Mouse (Mus musculus) embryo, embryonic 11 days (tissue): Measurements from ENCODE around the gene Gm13275.
"Not testable (repeated sequence)": the region's sequence is repeated elsewhere in the genome, so short reads cannot be mapped to it uniquely, and the experiment has no call there.

Source experiments
- DNase-seq: peaks from one replicate; pipeline ENCODE4 v3.0.0-alpha.2; 2015

Gene Gm13275

DNA sequence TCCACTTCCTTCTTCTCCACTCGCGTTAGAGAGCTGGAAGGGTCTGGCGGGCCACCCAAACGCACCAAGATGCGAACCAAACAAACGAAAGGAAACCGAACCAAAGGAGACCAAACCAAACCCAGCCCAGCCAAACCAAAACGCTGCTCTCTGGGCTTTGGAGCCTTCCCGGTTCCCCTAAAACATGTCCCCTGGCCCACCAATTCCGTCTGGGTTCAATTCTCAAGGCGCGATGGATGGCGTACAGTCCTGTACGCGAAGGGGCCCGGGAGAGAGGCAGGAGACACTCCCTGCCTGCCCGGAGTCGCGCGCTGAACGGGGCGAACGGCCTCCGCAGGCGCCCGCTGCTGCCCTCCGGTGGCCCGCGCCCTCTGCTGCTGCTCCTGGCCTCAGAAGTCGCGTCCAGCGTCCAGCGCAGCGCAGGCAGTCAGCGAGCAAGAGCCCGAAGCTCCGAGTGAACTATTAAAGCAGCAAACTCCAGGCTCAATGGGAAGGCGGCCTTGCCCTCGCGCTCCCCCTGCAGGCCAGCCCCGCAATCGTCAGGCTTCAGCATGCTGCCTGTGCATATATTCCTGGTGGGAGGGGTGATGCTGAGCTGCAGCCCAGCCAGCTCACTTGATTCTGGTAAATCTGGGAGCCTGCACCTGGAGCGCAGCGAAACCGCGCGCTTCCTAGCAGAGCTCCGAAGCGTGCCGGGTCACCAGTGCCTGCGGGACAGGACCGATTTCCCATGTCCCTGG is at the start of gene Gm13275:
Gene Gm13275 (plus strand): TSS at position 552 of the 740 bp plus-strand sequence.
- DNase-seq = not testable (repeated sequence)

- DNase-seq = peak; percentile 18
Observed at GRCm38 (mm10) chr4:88749926-88750325, 44.4 kb upstream of the Gm13275 start.

DNA sequence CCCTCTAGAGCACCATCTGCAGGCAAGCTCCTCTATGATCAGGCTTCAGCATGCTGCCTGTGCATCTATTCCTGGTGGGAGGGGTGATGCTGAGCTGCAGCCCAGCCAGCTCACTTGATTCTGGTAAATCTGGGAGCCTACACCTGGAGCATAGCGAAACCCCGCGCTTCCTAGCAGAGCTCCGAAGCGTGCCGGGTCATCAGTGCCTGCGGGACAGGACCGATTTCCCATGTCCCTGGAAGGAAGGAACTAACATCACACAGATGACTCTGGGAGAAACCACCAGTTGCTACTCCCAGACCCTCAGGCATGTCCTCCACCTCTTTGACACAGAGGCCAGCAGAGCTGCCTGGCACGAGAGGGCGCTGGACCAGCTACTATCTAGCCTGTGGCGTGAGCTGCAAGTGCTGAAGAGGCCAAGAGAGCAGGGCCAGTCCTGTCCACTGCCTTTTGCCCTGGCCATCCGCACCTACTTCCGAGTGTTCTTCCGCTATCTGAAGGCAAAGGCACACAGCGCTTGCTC is 39.4 kb upstream of the Gm13275 start, which contains the start of gene Gm13271:
Gene Gm13271 (plus strand): TSS at position 51 of the 523 bp plus-strand sequence.
- DNase-seq = not testable (repeated sequence)

GRCm38 (mm10) chr4:88756581-88757513 is 37.4 kb upstream of the Gm13275 start:
- DNase-seq = not testable (repeated sequence)

GRCm38 (mm10) chr4:88757628-88758031 is 36.7 kb upstream of the Gm13275 start:
- DNase-seq = peak; percentile 92

- DNase-seq = not testable (repeated sequence)
Observed at GRCm38 (mm10) chr4:88758751-88759150, 35.5 kb upstream of the Gm13275 start.

DNA sequence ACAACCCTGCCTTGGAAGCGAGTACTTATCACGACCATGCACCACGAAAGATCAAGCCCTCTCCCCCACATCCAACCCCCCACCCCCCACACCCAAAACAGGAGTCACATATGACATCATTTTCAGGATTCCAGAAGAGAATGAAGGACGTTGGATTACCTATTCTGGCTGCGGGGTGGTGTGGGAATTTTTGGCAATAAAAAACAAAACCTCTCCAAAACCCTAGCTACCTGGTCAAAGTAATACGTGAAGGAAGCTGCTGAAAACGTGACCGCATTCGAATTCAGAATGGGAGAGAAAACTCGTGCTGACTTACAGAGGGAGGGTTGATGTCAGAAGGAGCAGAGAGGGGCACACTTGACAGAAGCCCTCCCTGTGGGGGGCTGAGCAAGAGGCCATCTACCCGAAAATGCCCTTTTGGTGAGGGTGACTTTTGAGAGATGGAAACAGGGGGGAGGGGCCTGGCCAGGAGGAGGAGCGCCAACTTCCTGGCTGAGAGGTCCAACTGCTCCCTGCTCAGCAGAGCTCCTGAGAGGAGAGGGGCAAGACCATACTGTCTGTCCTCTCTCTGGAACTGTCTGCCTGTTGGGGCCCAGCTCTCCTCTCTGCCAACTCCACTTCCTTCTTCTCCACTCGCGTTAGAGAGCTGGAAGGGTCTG is 34.5 kb upstream of the Gm13275 start, which contains the start of gene Gm13283:
Gene Gm13283 (plus strand): TSS at position 510 of the 659 bp plus-strand sequence.
- DNase-seq = not testable (repeated sequence)

DNA sequence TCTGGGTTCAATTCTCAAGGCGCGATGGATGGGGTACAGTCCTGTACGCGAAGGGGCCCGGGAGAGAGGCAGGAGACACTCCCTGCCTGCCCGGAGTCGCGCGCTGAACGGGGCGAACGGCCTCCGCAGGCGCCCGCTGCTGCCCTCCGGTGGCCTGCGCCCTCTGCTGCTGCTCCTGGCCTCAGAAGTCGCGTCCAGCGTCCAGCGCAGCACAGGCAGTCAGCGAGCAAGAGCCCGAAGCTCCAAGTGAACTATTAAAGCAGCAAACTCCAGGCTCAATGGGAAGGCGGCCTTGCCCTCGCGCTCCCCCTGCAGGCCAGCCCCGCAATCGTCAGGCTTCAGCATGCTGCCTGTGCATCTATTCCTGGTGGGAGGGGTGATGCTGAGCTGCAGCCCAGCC is 33.9 kb upstream of the Gm13275 start:
- peak; percentile 87 for DNase-seq

DNA sequence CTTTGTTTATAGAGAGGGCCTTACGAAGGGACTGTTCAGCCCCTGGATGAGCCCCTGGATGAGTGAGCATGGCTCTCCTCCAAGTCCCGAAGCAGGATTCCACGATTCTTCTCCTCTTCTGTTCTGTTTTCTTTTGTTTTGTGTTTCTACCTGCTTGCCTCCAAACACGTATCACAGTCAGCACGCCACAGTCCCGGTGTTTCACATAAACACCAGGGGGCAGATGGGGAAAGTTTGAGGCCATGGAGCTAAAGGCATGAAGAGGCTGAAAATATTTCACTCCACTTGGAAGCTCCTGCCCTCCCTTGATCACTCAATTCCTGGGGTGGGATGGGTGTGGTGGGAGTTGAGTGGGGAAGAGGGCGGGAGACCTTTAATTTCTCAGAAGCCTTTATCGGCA is 32.5 kb upstream of the Gm13275 start:
- DNase-seq = not testable (repeated sequence)

GRCm38 (mm10) chr4:88762341-88762740 is 31.9 kb upstream of the Gm13275 start:
- not testable (repeated sequence) for DNase-seq

- peak; percentile 81 for DNase-seq
Observed at GRCm38 (mm10) chr4:88763384-88764018, 30.8 kb upstream of the Gm13275 start.

GRCm38 (mm10) chr4:88773534-88773933 is 20.8 kb upstream of the Gm13275 start, which contains the start of gene Gm13290:
Gene Gm13290, plus strand, starts transcription at chr4:88773834.
- DNase-seq = not testable (repeated sequence)

GRCm38 (mm10) chr4:88776622-88777021 is 17.7 kb upstream of the Gm13275 start, which contains the start of gene Gm13289:
Gene Gm13289, plus strand, starts transcription at chr4:88776922.
- not testable (repeated sequence) for DNase-seq

DNA sequence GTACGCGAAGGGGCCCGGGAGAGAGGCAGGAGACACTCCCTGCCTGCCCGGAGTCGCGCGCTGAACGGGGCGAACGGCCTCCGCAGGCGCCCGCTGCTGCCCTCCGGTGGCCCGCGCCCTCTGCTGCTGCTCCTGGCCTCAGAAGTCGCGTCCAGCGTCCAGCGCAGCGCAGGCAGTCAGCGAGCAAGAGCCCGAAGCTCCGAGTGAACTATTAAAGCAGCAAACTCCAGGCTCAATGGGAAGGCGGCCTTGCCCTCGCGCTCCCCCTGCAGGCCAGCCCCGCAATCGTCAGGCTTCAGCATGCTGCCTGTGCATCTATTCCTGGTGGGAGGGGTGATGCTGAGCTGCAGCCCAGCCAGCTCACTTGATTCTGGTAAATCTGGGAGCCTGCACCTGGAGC is 14.7 kb upstream of the Gm13275 start, which contains the start of gene Gm13272:
Gene Gm13272 (plus strand): TSS at position 301 of the 400 bp plus-strand sequence.
- not testable (repeated sequence) for DNase-seq

GRCm38 (mm10) chr4:88780320-88780719 is 14.0 kb upstream of the Gm13275 start:
- DNase-seq = not testable (repeated sequence)

DNA sequence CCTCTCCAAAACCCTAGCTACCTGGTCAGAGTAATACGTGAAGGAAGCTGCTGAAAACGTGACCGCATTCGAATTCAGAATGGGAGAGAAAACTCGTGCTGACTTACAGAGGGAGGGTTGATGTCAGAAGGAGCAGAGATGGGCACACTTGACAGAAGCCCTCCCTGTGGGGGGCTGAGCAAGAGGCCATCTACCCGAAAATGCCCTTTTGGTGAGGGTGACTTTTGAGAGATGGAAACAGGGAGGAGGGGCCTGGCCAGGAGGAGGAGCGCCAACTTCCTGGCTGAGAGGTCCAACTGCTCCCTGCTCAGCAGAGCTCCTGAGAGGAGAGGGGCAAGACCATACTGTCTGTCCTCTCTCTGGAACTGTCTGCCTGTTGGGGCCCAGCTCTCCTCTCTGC is 12.5 kb upstream of the Gm13275 start, which contains the start of gene Ifnz:
Gene Ifnz (plus strand): TSS at position 301 of the 400 bp plus-strand sequence.
- DNase-seq = not testable (repeated sequence)

DNA sequence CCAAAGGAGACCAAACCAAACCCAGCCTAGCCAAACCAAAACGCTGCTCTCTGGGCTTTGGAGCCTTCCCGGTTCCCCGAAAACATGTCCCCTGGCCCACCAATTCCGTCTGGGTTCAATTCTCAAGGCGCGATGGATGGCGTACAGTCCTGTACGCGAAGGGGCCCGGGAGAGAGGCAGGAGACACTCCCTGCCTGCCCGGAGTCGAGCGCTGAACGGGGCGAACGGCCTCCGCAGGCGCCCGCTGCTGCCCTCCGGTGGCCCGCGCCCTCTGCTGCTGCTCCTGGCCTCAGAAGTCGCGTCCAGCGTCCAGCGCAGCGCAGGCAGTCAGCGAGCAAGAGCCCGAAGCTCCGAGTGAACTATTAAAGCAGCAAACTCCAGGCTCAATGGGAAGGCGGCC is 12.0 kb upstream of the Gm13275 start:
- not testable (repeated sequence) for DNase-seq

DNA sequence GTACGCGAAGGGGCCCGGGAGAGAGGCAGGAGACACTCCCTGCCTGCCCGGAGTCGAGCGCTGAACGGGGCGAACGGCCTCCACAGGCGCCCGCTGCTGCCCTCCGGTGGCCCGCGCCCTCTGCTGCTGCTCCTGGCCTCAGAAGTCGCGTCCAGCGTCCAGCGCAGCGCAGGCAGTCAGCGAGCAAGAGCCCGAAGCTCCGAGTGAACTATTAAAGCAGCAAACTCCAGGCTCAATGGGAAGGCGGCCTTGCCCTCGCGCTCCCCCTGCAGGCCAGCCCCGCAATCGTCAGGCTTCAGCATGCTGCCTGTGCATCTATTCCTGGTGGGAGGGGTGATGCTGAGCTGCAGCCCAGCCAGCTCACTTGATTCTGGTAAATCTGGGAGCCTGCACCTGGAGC is 8.9 kb upstream of the Gm13275 start, which contains the start of gene Gm13276:
Gene Gm13276 (plus strand): TSS at position 301 of the 400 bp plus-strand sequence.
- not testable (repeated sequence) for DNase-seq

DNA sequence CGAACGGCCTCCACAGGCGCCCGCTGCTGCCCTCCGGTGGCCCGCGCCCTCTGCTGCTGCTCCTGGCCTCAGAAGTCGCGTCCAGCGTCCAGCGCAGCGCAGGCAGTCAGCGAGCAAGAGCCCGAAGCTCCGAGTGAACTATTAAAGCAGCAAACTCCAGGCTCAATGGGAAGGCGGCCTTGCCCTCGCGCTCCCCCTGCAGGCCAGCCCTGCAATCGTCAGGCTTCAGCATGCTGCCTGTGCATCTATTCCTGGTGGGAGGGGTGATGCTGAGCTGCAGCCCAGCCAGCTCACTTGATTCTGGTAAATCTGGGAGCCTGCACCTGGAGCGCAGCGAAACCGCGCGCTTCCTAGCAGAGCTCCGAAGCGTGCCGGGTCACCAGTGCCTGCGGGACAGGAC is 5.9 kb upstream of the Gm13275 start, which contains the start of gene Gm13277:
Gene Gm13277 (plus strand): TSS at position 231 of the 400 bp plus-strand sequence.
- DNase-seq = not testable (repeated sequence)

DNA sequence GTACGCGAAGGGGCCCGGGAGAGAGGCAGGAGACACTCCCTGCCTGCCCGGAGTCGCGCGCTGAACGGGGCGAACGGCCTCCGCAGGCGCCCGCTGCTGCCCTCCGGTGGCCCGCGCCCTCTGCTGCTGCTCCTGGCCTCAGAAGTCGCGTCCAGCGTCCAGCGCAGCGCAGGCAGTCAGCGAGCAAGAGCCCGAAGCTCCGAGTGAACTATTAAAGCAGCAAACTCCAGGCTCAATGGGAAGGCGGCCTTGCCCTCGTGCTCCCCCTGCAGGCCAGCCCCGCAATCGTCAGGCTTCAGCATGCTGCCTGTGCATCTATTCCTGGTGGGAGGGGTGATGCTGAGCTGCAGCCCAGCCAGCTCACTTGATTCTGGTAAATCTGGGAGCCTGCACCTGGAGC is 3.0 kb upstream of the Gm13275 start, which contains the start of gene Gm13278:
Gene Gm13278 (plus strand): TSS at position 301 of the 400 bp plus-strand sequence.
- not testable (repeated sequence) for DNase-seq

GRCm38 (mm10) chr4:88797097-88797496 is 2.8 kb downstream of the Gm13275 start, which contains the start of gene Gm13279:
Gene Gm13279, plus strand, starts transcription at chr4:88797397.
- not testable (repeated sequence) for DNase-seq
